Mouse (Mus musculus) E14TG2a.4 (cell line): ENCODE data around the gene Tmem164.

ENCODE experiments used
- H3K27me3 ChIP-seq: 2 replicates; pipeline ENCODE4 v1.6.1; 2014; ENCODE audit warnings: low read length, control low read depth; ENCODE audit not compliant: insufficient read depth
- H3K36me3 ChIP-seq: 2 replicates; pipeline ENCODE4 v1.6.1; 2014; ENCODE audit warnings: low read length, control low read depth; ENCODE audit not compliant: insufficient read depth
- H3K4me1 ChIP-seq: replicated peaks from 2 replicates; pipeline ENCODE4 v1.6.1; 2014; ENCODE audit warnings: low read depth, low read length, control low read depth
- H3K4me3 ChIP-seq: replicated peaks from 2 replicates; pipeline ENCODE4 v1.5.1; 2014; ENCODE audit warnings: mild to moderate bottlenecking, low read length
- H3K9me3 ChIP-seq: 2 replicates; pipeline ENCODE4 v1.6.1; 2014; ENCODE audit warnings: low read length, control low read depth
- CTCF ChIP-seq: conservative IDR thresholded peaks from 2 replicates; pipeline ENCODE4 v1.5.1; 2014; ENCODE audit warnings: low read length
- NANOG ChIP-seq: IDR thresholded peaks from 2 replicates; pipeline ENCODE4 v1.6.1; 2014; ENCODE audit warnings: borderline replicate concordance, low read length, mixed read lengths
- POU5F1 ChIP-seq: IDR thresholded peaks from 2 replicates; pipeline ENCODE4 v1.6.1; 2014; ENCODE audit warnings: low read length, borderline replicate concordance

Gene Tmem164

GRCm38 (mm10) chrX:142671141-142671540 is 10.1 kb upstream of the Tmem164 start:
- no peak overlapping the region for H3K4me3 ChIP-seq
- no peaks in the 10 kb centered on the region for H3K4me1 ChIP-seq
- H3K9me3 ChIP-seq = no peaks in the 10 kb centered on the region
- H3K36me3 ChIP-seq = no peaks in the 10 kb centered on the region
- TF ChIP-seq POU5F1 (no peak), NANOG (no peak), CTCF (no peak)
- peaks cover 2% of the 10 kb centered on the region; the same call in 1 of the 2 replicates for H3K27me3 ChIP-seq

GRCm38 (mm10) chrX:142672701-142673100 is 8.5 kb upstream of the Tmem164 start:
- TF ChIP-seq NANOG = no peak
- no peak for TF ChIP-seq POU5F1
- no peak for TF ChIP-seq CTCF
- H3K27me3 ChIP-seq = peaks cover 5% of the 10 kb centered on the region; the same call in 1 of the 2 replicates
- no peak overlapping the region for H3K4me3 ChIP-seq
- no peaks in the 10 kb centered on the region for H3K4me1 ChIP-seq
- H3K36me3 ChIP-seq = no peaks in the 10 kb centered on the region
- H3K9me3 ChIP-seq = no peaks in the 10 kb centered on the region

- H3K27me3 ChIP-seq = peaks cover 12% of the 10 kb centered on the region; the same call in 1 of the 2 replicates
- H3K4me3 ChIP-seq = no peak overlapping the region
Observed at GRCm38 (mm10) chrX:142677193-142677592, 4.0 kb upstream of the Tmem164 start.

GRCm38 (mm10) chrX:142678499-142679474 is 2.4 kb upstream of the Tmem164 start:
- H3K27me3 ChIP-seq = peaks cover 21% of the 10 kb centered on the region
- no peaks in the 10 kb centered on the region for H3K36me3 ChIP-seq
- TF ChIP-seq POU5F1 (no peak), CTCF (no peak), NANOG (no peak)
- no peaks in the 10 kb centered on the region for H3K9me3 ChIP-seq
- peaks cover 17% of the 10 kb centered on the region for H3K4me1 ChIP-seq
- no peak overlapping the region for H3K4me3 ChIP-seq

More at GRCm38 (mm10) chrX:142677193-142677592, 4.0 kb upstream of the Tmem164 start:
- TF ChIP-seq POU5F1 = no peak
- H3K9me3 ChIP-seq = no peaks in the 10 kb centered on the region
- peaks cover 3% of the 10 kb centered on the region; the same call in 1 of the 2 replicates for H3K4me1 ChIP-seq
- no peaks in the 10 kb centered on the region for H3K36me3 ChIP-seq

GRCm38 (mm10) chrX:142679502-142680250 is 1.5 kb upstream of the Tmem164 start:
- H3K4me3 ChIP-seq = peak overlapping the region; percentile 74; the same call in 1 of the 2 replicates
- peaks cover 21% of the 10 kb centered on the region for H3K27me3 ChIP-seq
- no peaks in the 10 kb centered on the region for H3K36me3 ChIP-seq
- TF ChIP-seq CTCF (no peak), POU5F1 (no peak), NANOG (no peak)
- H3K4me1 ChIP-seq = peaks cover 23% of the 10 kb centered on the region
- no peaks in the 10 kb centered on the region for H3K9me3 ChIP-seq

- TF ChIP-seq POU5F1 (no peak), CTCF (no peak)
- Histone ChIP-seq H3K9me3 (no peaks in the 10 kb centered on the region), H3K36me3 (no peaks in the 10 kb centered on the region), H3K4me3 (peak overlapping the region; percentile 74), H3K27me3 (peaks cover 21% of the 10 kb centered on the region), H3K4me1 (peaks cover 23% of the 10 kb centered on the region)
Observed at GRCm38 (mm10) chrX:142680391-142681055, 683 bp upstream of the Tmem164 start.

GRCm38 (mm10) chrX:142681616-142682141 is 473 bp downstream of the Tmem164 start:
- H3K36me3 ChIP-seq = no peaks in the 10 kb centered on the region
- peaks cover 21% of the 10 kb centered on the region for H3K27me3 ChIP-seq
- H3K9me3 ChIP-seq = no peaks in the 10 kb centered on the region
- peak overlapping the region; percentile 77 for H3K4me3 ChIP-seq
- H3K4me1 ChIP-seq = peaks cover 23% of the 10 kb centered on the region
- TF ChIP-seq NANOG = no peak
- TF ChIP-seq CTCF = no peak
- TF ChIP-seq POU5F1 = no peak

GRCm38 (mm10) chrX:142682176-142682820 is 1.1 kb downstream of the Tmem164 start:
- peaks cover 23% of the 10 kb centered on the region for H3K4me1 ChIP-seq
- peaks cover 21% of the 10 kb centered on the region for H3K27me3 ChIP-seq
- no peak for TF ChIP-seq NANOG
- TF ChIP-seq CTCF = no peak
- no peak for TF ChIP-seq POU5F1
- no peaks in the 10 kb centered on the region for H3K9me3 ChIP-seq
- peak overlapping the region; percentile 77 for H3K4me3 ChIP-seq
- no peaks in the 10 kb centered on the region for H3K36me3 ChIP-seq
